Mouse (Mus musculus) macrophage (primary cell): ENCODE data around the gene Hist1h2ah. TPM values are rescaled to one million over a fixed set of nuclear protein-coding genes. Genes with fewer than 3 reads are reported as not detected.
A peak's percentile ranks its signal among the peaks of the same experiment; 100 is the strongest.

Experiments used
- H3K27ac ChIP-seq: fragments of 350-480 bp; formaldehyde crosslinking; 2 replicates; pipeline ENCODE4 v1.9.0; 2021
- H3K36me3 ChIP-seq: fragments of 350-480 bp; formaldehyde crosslinking; 2 replicates; pipeline ENCODE4 v1.9.0; 2021; ENCODE audit errors: inconsistent target
- H3K4me3 ChIP-seq: fragments of 350-480 bp; formaldehyde crosslinking; 2 replicates; pipeline ENCODE4 v1.9.0; 2021; ENCODE audit errors: inconsistent target
- H3K79me2 ChIP-seq: fragments of 350-480 bp; formaldehyde crosslinking; 2 replicates; pipeline ENCODE4 v1.9.0; 2021; ENCODE audit errors: inconsistent target
- WGBS: methylation state at CpG from one replicate; pipeline ENCODE4 v1.1.7; 2026; ENCODE audit warnings: inconsistent platforms; ENCODE audit not compliant: missing documents; 5-methylcytosine and 5-hydroxymethylcytosine counted together
- polyA plus RNA-seq: library from polyadenylated mRNA; stranded (reverse); fragments of 250-400 nt; gene quantifications from 3 replicates; pipeline ENCODE4 v1.2.4, GENCODE M21; 2018; ENCODE audit warnings: inconsistent platforms

The Hist1h2ah gene
- polyA plus RNA-seq, 1 experiment from 2014 or later: not detected

DNA sequence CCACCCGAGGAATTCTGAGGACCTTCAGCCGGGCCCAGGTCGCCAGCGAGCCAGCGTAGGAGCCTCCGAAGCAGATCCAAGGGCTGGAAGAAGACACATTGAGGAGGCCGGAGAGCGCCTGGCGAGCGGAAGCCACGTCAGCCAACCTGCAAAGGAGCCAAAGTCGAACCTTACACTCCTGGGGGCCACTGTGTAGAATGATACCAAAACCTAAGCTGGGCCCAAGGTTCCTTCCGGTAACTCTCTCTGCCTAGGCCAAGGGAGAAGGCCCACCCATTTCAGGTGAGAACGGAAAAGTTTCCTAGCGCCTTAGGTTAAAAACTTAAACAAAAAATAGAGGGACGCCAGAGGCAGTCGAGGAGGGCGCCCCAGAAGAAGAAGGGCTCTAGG, 28.3 kb downstream of the Hist1h2ah start:
- no peaks in the 10 kb centered on the region for H3K79me2 ChIP-seq
- 34% methylated on average over 18 of the region's 18 CpGs for WGBS
- H3K36me3 ChIP-seq: no peaks in the 10 kb centered on the region
- no peak overlapping the region; the same call in 1 of the 2 replicates for H3K4me3 ChIP-seq
- no peak overlapping the region for H3K27ac ChIP-seq

GRCm38 (mm10) chr13:22006334-22007120, 28.8 kb downstream of the Hist1h2ah start:
- no peak overlapping the region for H3K27ac ChIP-seq
- H3K4me3 ChIP-seq: peak overlapping the region; percentile 45
- 4% methylated on average over 38 of the region's 38 CpGs for WGBS
- no peaks in the 10 kb centered on the region for H3K79me2 ChIP-seq
- no peaks in the 10 kb centered on the region for H3K36me3 ChIP-seq

- Histone ChIP-seq H3K79me2 (no peaks in the 10 kb centered on the region), H3K27ac (no peak overlapping the region), H3K36me3 (no peaks in the 10 kb centered on the region), H3K4me3 (peak overlapping the region; percentile 45)
- WGBS: 2% methylated on average over 44 of the region's 45 CpGs
Measured at GRCm38 (mm10) chr13:22005605-22006333, 29.6 kb downstream of the Hist1h2ah start.

DNA sequence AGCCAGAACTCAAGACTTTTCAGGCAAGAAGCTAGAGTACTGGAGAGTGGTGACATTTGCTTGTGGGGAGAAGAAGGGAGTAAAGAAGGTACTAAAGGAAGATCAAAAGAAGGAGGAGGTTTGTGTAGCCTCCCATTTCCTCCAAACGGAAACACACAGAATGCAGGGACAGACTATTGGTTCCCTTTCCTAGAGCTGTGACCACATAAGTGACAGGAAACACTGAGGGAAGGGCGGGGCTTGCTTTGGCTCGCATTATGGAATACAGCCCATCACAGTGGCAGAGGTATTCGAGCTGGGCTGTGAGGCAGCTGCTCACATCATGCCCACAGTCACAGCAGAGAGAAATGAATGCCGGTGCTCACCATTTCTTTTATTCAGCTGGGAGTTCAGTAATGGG, 33.5 kb downstream of the Hist1h2ah start:
- no peaks in the 10 kb centered on the region for H3K79me2 ChIP-seq
- WGBS: 0% methylated on average over 5 of the region's 5 CpGs
- H3K4me3 ChIP-seq: no peak overlapping the region
- peak overlapping the region; percentile 44 for H3K27ac ChIP-seq
- no peaks in the 10 kb centered on the region for H3K36me3 ChIP-seq

DNA sequence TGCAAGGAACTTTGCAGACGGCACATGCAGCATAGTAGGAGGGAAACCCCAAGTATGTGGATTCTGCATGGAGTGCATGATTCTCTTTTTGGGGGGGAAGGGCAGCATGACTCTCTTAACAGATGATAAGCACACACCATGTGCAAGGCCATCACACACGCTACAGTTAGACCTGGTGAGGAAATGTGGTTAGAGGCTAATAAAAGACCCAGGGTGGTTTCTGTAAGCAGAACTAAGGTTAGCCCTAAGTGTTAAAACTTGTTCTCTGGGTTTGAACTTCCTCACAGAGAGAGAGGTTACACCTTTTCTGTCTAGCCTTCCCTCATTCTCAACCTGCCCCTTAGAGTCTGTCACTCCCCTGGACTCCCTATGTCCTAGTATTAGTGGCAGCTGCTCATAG, 34.0 kb downstream of the Hist1h2ah start:
- Histone ChIP-seq H3K4me3 (no peak overlapping the region), H3K79me2 (no peaks in the 10 kb centered on the region), H3K36me3 (no peaks in the 10 kb centered on the region), H3K27ac (peak overlapping the region; percentile 44)
- 13% methylated on average over 2 of the region's 2 CpGs for WGBS

DNA sequence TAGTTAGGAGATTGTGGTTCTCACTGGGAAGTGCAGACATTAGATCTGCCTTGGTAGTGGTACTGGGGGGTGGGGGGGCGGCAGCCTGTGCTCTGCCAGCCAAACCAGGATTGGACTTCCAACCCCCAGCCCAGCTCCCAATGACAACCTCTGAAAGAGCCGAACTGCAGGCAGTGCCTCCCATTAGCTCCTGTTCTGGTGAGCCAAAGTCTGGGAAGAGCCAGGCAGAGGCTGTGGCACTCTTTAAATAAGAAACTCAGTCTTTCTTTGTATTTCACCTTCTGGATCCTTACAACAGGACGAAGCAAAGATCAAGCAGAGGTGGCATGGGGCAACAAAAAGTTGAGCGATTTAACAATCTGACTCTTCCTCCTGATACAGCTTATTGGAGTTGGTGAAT, 36.2 kb downstream of the Hist1h2ah start:
- Histone ChIP-seq H3K79me2 (no peaks in the 10 kb centered on the region), H3K27ac (no peak overlapping the region), H3K4me3 (no peak overlapping the region), H3K36me3 (no peaks in the 10 kb centered on the region)
- WGBS: 79% methylated on average over 4 of the region's 4 CpGs

GRCm38 (mm10) chr13:21998412-21998811, 37.0 kb downstream of the Hist1h2ah start:
- Histone ChIP-seq H3K4me3 (no peak overlapping the region), H3K27ac (no peak overlapping the region), H3K79me2 (no peaks in the 10 kb centered on the region), H3K36me3 (no peaks in the 10 kb centered on the region)
- 76% methylated on average over 3 of the region's 3 CpGs for WGBS

- no peak overlapping the region for H3K27ac ChIP-seq
- H3K79me2 ChIP-seq: no peaks in the 10 kb centered on the region
- 38% methylated on average over 4 of the region's 4 CpGs for WGBS
- H3K36me3 ChIP-seq: no peaks in the 10 kb centered on the region
- no peak overlapping the region for H3K4me3 ChIP-seq
Measured at GRCm38 (mm10) chr13:21997821-21998220, 37.5 kb downstream of the Hist1h2ah start.

DNA sequence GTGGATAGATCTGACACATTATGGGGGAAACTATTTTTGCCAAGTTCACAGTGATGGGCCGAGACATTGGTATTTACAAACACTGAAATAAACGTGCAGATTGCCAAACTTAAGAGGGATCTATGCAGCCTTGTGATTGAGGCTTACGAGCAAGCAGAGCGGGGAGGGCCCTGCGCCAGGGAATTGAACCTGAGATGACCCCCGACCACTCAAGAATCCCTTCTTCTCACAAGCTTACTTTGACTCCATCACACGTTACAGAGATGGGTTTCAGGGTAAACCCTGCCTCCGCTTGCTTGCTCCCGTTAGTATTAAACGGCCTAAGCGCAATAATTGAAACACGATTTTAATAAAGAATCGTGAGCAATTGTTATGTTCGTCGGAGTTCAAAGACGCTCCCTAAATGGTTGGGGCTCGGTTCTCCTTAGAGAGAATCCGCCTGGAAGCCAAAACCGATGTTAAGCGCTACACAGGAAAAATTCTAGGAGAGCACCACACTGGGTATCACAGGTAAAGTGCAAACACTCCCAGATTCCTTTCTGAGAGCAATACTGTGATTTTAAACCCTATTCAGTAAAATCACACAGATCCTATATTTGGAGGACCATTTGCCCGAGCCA, 38.1 kb downstream of the Hist1h2ah start:
- Histone ChIP-seq H3K79me2 (no peaks in the 10 kb centered on the region), H3K36me3 (no peaks in the 10 kb centered on the region), H3K4me3 (peak overlapping the region; percentile 49; the same call in 1 of the 2 replicates), H3K27ac (no peak overlapping the region)
- WGBS: 39% methylated on average over 21 of the region's 21 CpGs

DNA sequence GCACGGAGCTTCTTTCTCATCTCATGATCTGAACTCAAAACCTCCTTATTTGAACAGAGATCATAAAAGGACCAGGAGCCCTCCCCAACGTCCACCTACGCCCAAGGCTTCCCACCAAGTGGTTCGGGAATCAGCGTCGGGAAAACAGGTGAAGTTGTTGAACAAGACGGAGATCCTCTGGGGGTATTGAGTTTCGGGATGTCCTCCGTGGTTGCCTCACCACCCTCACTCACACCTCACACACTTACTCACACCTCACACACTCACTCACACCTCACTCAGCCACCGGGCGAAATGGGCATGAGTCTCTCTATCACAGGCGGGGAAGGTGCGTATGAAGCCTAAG, 38.6 kb downstream of the Hist1h2ah start:
- Histone ChIP-seq H3K79me2 (no peaks in the 10 kb centered on the region), H3K27ac (no peak overlapping the region), H3K4me3 (peak overlapping the region; percentile 49), H3K36me3 (no peaks in the 10 kb centered on the region)
- WGBS: 27% methylated on average over 13 of the region's 13 CpGs

DNA sequence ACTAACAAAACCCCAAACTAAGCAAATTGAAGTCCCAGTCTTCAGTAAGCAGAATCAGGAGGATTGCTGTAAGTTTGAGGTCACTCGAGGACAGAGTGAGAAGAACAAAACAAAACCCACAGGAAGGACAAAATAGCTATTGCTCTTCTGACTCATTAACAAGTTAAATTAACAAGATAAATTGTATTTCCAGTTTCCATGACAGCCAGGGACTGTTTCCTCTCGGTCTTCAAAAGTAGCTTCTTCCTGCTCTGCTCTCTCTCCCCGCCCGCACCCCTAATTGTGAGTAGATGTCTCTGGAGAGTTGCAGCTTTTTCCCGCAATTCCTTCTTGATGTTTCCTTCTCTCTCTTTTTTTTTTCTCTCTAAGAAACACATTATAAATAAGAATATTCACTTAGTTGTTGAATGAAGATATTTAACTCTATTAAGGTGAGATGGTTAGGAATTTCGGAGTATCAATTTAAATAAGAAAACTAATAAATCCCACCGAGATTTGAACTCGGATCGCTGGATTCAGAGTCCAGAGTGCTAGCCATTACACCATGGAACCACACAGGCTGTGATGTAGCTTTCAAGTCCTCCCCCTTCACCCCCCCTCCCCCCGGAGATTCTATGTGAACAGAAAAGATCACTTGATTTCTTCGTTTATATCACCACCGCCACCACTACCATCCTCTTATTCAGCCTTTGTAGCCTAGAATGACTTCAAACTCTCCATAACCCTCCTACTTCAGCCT, 39.1 kb downstream of the Hist1h2ah start:
- Histone ChIP-seq H3K79me2 (no peaks in the 10 kb centered on the region), H3K27ac (no peak overlapping the region), H3K4me3 (peak overlapping the region; percentile 49), H3K36me3 (no peaks in the 10 kb centered on the region)
- WGBS: 13% methylated on average over 10 of the region's 12 CpGs

DNA sequence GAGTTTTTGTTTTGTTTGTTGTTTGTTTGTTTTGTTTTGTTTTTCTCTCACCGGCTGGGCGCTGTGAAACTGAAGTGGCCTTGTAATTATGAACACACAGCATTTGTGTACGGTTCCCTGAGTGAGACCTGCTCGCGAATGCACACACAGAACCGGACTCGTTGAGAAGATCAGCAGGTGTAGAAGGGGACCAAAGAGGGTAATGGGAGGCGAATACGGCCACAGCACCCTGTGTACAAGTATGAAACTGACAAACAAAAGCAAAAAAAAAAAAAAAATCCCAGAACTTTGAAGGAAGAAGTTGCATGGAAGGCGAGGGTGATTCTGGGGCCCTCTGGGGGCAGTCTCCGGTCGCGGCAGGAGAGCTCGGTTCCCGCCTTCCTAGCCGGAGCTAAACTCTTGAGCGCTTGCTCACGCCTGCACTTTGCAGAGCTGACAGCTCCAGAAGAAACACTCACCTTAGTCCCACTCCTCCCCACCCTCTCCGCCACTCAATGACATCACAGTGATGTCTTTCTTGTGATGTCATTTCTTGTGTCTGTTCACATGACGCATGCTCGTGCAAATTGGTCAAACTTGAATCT, 39.9 kb downstream of the Hist1h2ah start:
- Histone ChIP-seq H3K79me2 (no peaks in the 10 kb centered on the region), H3K36me3 (no peaks in the 10 kb centered on the region), H3K27ac (0 out of 2 replicates have a peak overlapping the region, but pooled peaks have one; percentile 5), H3K4me3 (peak overlapping the region; percentile 49)
- WGBS: 2% methylated on average over 21 of the region's 21 CpGs

- no peaks in the 10 kb centered on the region for H3K36me3 ChIP-seq
- no peaks in the 10 kb centered on the region for H3K79me2 ChIP-seq
- 21% methylated on average over 8 of the region's 8 CpGs for WGBS
- peak overlapping the region; percentile 49 for H3K4me3 ChIP-seq
- no peak overlapping the region for H3K27ac ChIP-seq
Measured at GRCm38 (mm10) chr13:21994896-21995295, 40.5 kb downstream of the Hist1h2ah start.
